Mouse (Mus musculus): Measurements from ENCODE around the gene Wwc1.

GRCm38 (mm10) chr11:35968291-35968690 is 12.0 kb downstream of the Wwc1 start:
- TF ChIP-seq POLR2A (IDR thresholded peaks at IDR 0.05; ENCODE audit: control insufficient read depth, extremely low read depth, insufficient read depth, low read length, poor library complexity) (no peak), CTCF (IDR thresholded peaks at IDR 0.05; ENCODE audit: borderline replicate concordance, control insufficient read depth, extremely low read depth, insufficient read depth, low read length, poor library complexity) (no peak)
